Mouse (Mus musculus) thymus, adult 2 months (tissue): ENCODE measurements around the gene Ttc7b. TPM values are rescaled to one million over a fixed set of nuclear protein-coding genes. Genes with fewer than 3 reads are reported as not detected.

ENCODE experiments used
- DNase-seq: peaks from one replicate; pipeline ENCODE4 v3.0.0; 2021
- H3K27ac ChIP-seq: fragments of 200-500 bp; 2 replicates; pipeline ENCODE4 v1.5.1; 2012; ENCODE audit warnings: low read length, control low read depth; ENCODE audit not compliant: control insufficient read depth, insufficient read depth
- H3K27me3 ChIP-seq: fragments of 200-500 bp; 2 replicates; pipeline ENCODE4 v1.6.1; 2012; ENCODE audit warnings: mild to moderate bottlenecking, low read length, moderate library complexity, mixed read lengths; ENCODE audit not compliant: control insufficient read depth, insufficient read depth
- H3K36me3 ChIP-seq: fragments of 200-500 bp; 2 replicates; pipeline ENCODE4 v1.6.1; 2012; ENCODE audit warnings: mild to moderate bottlenecking, low read length, moderate library complexity; ENCODE audit not compliant: control insufficient read depth, insufficient read depth
- H3K4me1 ChIP-seq: fragments of 200-500 bp; replicated peaks from 2 replicates; pipeline ENCODE4 v1.6.1; 2012; ENCODE audit warnings: low read length; ENCODE audit not compliant: control insufficient read depth, insufficient read depth
- H3K4me3 ChIP-seq: fragments of 200-500 bp; 2 replicates; pipeline ENCODE4 v1.5.1; 2012; ENCODE audit warnings: mild to moderate bottlenecking, low read length, control low read depth, moderate library complexity; ENCODE audit not compliant: control insufficient read depth, insufficient read depth
- CTCF ChIP-seq: fragments of 200-500 bp; IDR thresholded peaks from 2 replicates; pipeline ENCODE4 v1.5.1; 2012; ENCODE audit warnings: mild to moderate bottlenecking, control low read depth, low read length, moderate library complexity, borderline replicate concordance; ENCODE audit not compliant: control insufficient read depth, poor library complexity, insufficient read depth; ENCODE audit errors: extremely low read depth
- POLR2A ChIP-seq: fragments of 200-500 bp; IDR thresholded peaks from 2 replicates; pipeline ENCODE4 v1.6.1; 2012; ENCODE audit warnings: mild to moderate bottlenecking, low read length, control low read depth, moderate library complexity; ENCODE audit not compliant: control insufficient read depth, poor library complexity, insufficient read depth; ENCODE audit errors: extremely low read depth
- WGBS: fragments of 180-500 bp; shearing (Covaris S2); methylation state at CpG from one replicate; pipeline ENCODE4 v1.1.7; 2018; 5-methylcytosine and 5-hydroxymethylcytosine counted together
- polyA plus RNA-seq: library from polyadenylated mRNA; depleted of rRNA; stranded (reverse); fragments of >200 nt; gene quantifications from 2 replicates; pipeline ENCODE4 v1.2.3, GENCODE M21; 2012

The Ttc7b gene
- polyA plus RNA-seq, 1 experiment: 43.1 TPM

- no peak for TF ChIP-seq POLR2A
- TF ChIP-seq CTCF: no peak
- WGBS: 97% methylated on average over 5 of the region's 5 CpGs
- Histone ChIP-seq H3K36me3 (peaks cover 7% of the 10 kb centered on the region; the same call in 1 of the 2 replicates), H3K27me3 (no peaks in the 10 kb centered on the region), H3K27ac (no peak overlapping the region), H3K4me1 (peaks cover 11% of the 10 kb centered on the region), H3K4me3 (no peak overlapping the region)
- no peak for DNase-seq
These were observed 22.6 kb downstream of the Ttc7b start for GRCm38 (mm10) chr12:100498006-100498405.

DNA sequence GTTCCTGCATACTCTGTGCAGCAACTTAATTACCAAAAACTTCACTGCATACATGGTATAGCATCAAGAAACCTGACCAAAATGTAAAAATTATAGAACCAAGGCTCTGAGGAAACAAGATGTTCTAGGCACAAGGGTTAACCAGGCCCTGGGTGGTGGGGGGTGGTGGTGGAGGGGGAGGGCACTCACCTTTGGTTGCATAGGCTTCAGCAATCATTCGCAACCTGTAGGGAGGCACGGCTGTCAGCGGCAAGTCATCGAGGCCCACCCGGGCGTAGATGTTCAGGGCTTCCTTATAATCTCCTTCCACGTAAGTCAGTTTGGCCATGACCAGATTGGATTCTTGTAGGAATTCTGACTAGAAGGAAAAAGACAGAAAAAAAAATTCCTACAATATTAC lies 25.5 kb downstream of the Ttc7b start:
- WGBS: 100% methylated on average over 7 of the region's 7 CpGs
- Histone ChIP-seq H3K36me3 (peaks cover 7% of the 10 kb centered on the region; the same call in 1 of the 2 replicates), H3K4me3 (no peak overlapping the region), H3K4me1 (no peaks in the 10 kb centered on the region), H3K27ac (no peak overlapping the region), H3K27me3 (no peaks in the 10 kb centered on the region)
- TF ChIP-seq POLR2A (no peak), CTCF (no peak)
- no peak for DNase-seq

DNA sequence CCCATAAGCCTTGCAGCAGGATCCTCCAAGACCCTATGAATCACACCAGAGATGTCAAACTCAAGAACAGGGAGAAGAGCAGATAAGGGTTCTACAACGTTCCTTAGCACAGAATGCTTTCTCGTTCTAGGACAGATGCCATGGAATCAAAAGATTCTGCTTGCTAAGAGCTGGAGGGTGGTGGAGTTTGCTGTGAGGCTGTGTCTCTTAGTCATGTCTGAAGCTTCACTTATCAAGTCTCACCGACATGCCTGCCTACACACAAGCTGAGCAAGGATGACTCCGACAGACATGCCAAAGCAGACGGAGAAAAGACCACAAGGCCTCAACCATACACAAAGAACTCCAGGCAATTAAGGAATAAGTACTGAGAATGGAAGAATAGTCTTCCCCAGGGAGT lies 27.4 kb downstream of the Ttc7b start:
- TF ChIP-seq POLR2A: no peak
- TF ChIP-seq CTCF: no peak
- peaks cover 10% of the 10 kb centered on the region; the same call in 1 of the 2 replicates for H3K36me3 ChIP-seq
- H3K27ac ChIP-seq: no peak overlapping the region
- H3K4me1 ChIP-seq: no peaks in the 10 kb centered on the region
- no peaks in the 10 kb centered on the region for H3K27me3 ChIP-seq
- no peak for DNase-seq
- H3K4me3 ChIP-seq: no peak overlapping the region
- over 99% methylated on average over 5 of the region's 5 CpGs for WGBS

DNA sequence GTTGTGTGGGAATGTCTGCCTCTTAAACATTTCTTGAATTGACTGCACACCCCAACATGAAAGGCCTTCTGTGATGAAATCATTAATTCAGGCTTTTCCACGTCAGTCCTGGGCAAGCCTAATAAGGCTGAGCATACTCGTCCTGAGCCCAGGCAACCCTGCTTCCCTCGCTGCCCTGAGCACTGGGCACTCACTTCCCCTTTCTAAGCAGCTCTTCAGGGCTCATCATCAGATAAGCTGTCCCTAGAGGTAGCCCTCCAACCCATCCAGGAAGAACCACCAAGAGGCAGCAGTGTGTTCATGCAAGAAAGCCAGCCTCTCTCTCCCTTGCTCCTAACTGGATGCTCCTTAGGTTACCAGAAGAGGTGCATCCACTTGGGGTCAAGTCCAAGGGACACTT lies 27.9 kb downstream of the Ttc7b start:
- WGBS: 89% methylated on average over 3 of the region's 3 CpGs
- no peak for DNase-seq
- H3K4me3 ChIP-seq: no peak overlapping the region
- no peaks in the 10 kb centered on the region for H3K4me1 ChIP-seq
- H3K27ac ChIP-seq: no peak overlapping the region
- H3K36me3 ChIP-seq: peaks cover 10% of the 10 kb centered on the region; the same call in 1 of the 2 replicates
- TF ChIP-seq CTCF (no peak), POLR2A (no peak)
- H3K27me3 ChIP-seq: no peaks in the 10 kb centered on the region

GRCm38 (mm10) chr12:100491967-100492611 lies 28.5 kb downstream of the Ttc7b start:
- DNase-seq: no peak
- WGBS: 99% methylated on average over 10 of the region's 10 CpGs
- H3K27ac ChIP-seq: no peak overlapping the region
- no peaks in the 10 kb centered on the region for H3K4me1 ChIP-seq
- no peaks in the 10 kb centered on the region for H3K27me3 ChIP-seq
- H3K36me3 ChIP-seq: peaks cover 10% of the 10 kb centered on the region; the same call in 1 of the 2 replicates
- TF ChIP-seq CTCF (no peak), POLR2A (no peak)
- H3K4me3 ChIP-seq: no peak overlapping the region

DNA sequence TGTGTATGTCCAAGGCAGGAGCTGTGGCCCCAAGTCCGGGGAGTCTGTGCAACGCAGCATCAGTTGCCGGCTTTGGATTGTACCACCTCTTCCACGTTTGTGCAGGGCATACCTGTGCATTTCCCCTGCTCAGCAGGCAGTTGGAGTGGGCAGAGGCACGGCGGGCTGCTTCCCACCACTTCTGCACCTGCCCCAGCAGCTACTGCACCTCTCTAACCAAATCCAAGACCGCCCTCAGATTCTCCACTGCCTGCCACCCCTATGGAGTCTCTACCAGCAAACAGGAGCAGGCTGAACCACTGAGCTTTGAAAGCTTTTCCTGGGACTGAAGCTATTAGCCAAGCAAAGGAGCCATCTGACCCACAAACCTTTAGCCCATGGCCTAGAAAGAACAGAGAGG lies 30.8 kb downstream of the Ttc7b start:
- no peak overlapping the region for H3K4me3 ChIP-seq
- H3K4me1 ChIP-seq: no peaks in the 10 kb centered on the region
- no peak overlapping the region for H3K27ac ChIP-seq
- DNase-seq: no peak
- WGBS: 93% methylated on average over 7 of the region's 7 CpGs
- no peaks in the 10 kb centered on the region for H3K27me3 ChIP-seq
- TF ChIP-seq CTCF: no peak
- peaks cover 4% of the 10 kb centered on the region; the same call in 1 of the 2 replicates for H3K36me3 ChIP-seq

GRCm38 (mm10) chr12:100488368-100488767 lies 32.3 kb downstream of the Ttc7b start:
- TF ChIP-seq POLR2A (no peak), CTCF (no peak)
- Histone ChIP-seq H3K4me1 (no peaks in the 10 kb centered on the region), H3K36me3 (peaks cover 3% of the 10 kb centered on the region; the same call in 1 of the 2 replicates), H3K27me3 (no peaks in the 10 kb centered on the region), H3K27ac (no peak overlapping the region), H3K4me3 (no peak overlapping the region)
- no peak for DNase-seq
- WGBS: 98% methylated on average over 5 of the region's 5 CpGs
